Mouse (Mus musculus) liver, embryonic 16.5 days (tissue): ENCODE measurements around the gene B3glct. TPM values are rescaled to one million over a fixed set of nuclear protein-coding genes. Genes with fewer than 3 reads are reported as not detected.

Experiments
- ATAC-seq: fragments of 200-750 bp; cut with Nextera tagmentation; 2 replicates; pipeline ENCODE4 v1.8.0; 2017; ENCODE audit warnings: low read depth, mild to moderate bottlenecking, moderate number of reproducible peaks, moderate library complexity
- H3K27ac ChIP-seq: fragments of 300-500 bp; sonication (generic); 2 replicates; pipeline ENCODE4 v1.5.1; 2014; ENCODE audit warnings: mild to moderate bottlenecking, low read length
- H3K27me3 ChIP-seq: fragments of 300-500 bp; sonication (generic); 2 replicates; pipeline ENCODE4 v1.6.1; 2014; ENCODE audit warnings: low read depth, low read length, mixed read lengths; ENCODE audit not compliant: control insufficient read depth, insufficient read depth
- H3K36me3 ChIP-seq: fragments of 300-500 bp; sonication (generic); 2 replicates; pipeline ENCODE4 v1.6.1; 2014; ENCODE audit warnings: mild to moderate bottlenecking; ENCODE audit not compliant: control insufficient read depth, insufficient read depth
- H3K4me1 ChIP-seq: fragments of 300-500 bp; sonication (generic); 2 replicates; pipeline ENCODE4 v1.6.1; 2014; ENCODE audit warnings: low read depth, low read length, mixed read lengths; ENCODE audit not compliant: control insufficient read depth
- H3K4me2 ChIP-seq: fragments of 300-500 bp; sonication (generic); 2 replicates; pipeline ENCODE4 v1.6.1; 2014; ENCODE audit warnings: low read depth, low read length, mixed read lengths
- H3K4me3 ChIP-seq: fragments of 300-500 bp; sonication (generic); 2 replicates; pipeline ENCODE4 v1.5.1; 2014; ENCODE audit warnings: low read depth, mild to moderate bottlenecking, low read length
- H3K9ac ChIP-seq: fragments of 300-500 bp; sonication (generic); 2 replicates; pipeline ENCODE4 v1.6.1; 2014; ENCODE audit warnings: low read depth, low read length
- H3K9me3 ChIP-seq: fragments of 300-500 bp; sonication (generic); replicated peaks from 2 replicates; pipeline ENCODE4 v1.6.1; 2016; ENCODE audit warnings: low read length; ENCODE audit not compliant: control insufficient read depth
- WGBS: fragments of 180-500 bp; shearing (Covaris S2); extraction: QIAGEN DNeasy Blood & Tissue Kit; methylation state at CpG from one replicate; pipeline ENCODE4 v1.1.7; 2014; ENCODE audit not compliant: insufficient replicate concordance; 5-methylcytosine and 5-hydroxymethylcytosine counted together
- polyA plus RNA-seq: library from polyadenylated mRNA; unstranded; fragments of >200 nt; fragmentation: Nextera tagmentation; extraction: Ambion mirVana; gene quantifications from 2 replicates; pipeline ENCODE4 v1.2.1, GENCODE M21; 2015

B3glct gene
- polyA plus RNA-seq, 1 experiment from 2014 or later = 3.0 TPM

- no peaks in the 10 kb centered on the region for H3K36me3 ChIP-seq
- H3K4me3 ChIP-seq = no peak overlapping the region
- 71% methylated on average over 11 of the region's 11 CpGs for WGBS
- no peaks in the 10 kb centered on the region for H3K9me3 ChIP-seq
- peaks cover 5% of the 10 kb centered on the region for H3K4me1 ChIP-seq
- no peak overlapping the region for H3K27ac ChIP-seq
- H3K9ac ChIP-seq = no peak overlapping the region
- no peaks in the 10 kb centered on the region for H3K27me3 ChIP-seq
- H3K4me2 ChIP-seq = no peak overlapping the region
- ATAC-seq = no peak
Measured at GRCm38 (mm10) chr5:149642783-149643509, 35.1 kb upstream of the B3glct start.

GRCm38 (mm10) chr5:149647367-149648115, 30.5 kb upstream of the B3glct start:
- no peaks in the 10 kb centered on the region for H3K9me3 ChIP-seq
- no peak for ATAC-seq
- 65% methylated on average over 8 of the region's 8 CpGs for WGBS
- H3K4me1 ChIP-seq = peaks cover 33% of the 10 kb centered on the region
- no peaks in the 10 kb centered on the region for H3K27me3 ChIP-seq
- H3K27ac ChIP-seq = peak overlapping the region; percentile 34
- no peak overlapping the region for H3K4me3 ChIP-seq
- H3K36me3 ChIP-seq = no peaks in the 10 kb centered on the region
- no peak overlapping the region for H3K9ac ChIP-seq
- H3K4me2 ChIP-seq = no peak overlapping the region

- no peaks in the 10 kb centered on the region for H3K9me3 ChIP-seq
- H3K4me1 ChIP-seq = peaks cover 32% of the 10 kb centered on the region
- no peaks in the 10 kb centered on the region for H3K36me3 ChIP-seq
- H3K4me3 ChIP-seq = no peak overlapping the region
- 42% methylated on average over 4 of the region's 4 CpGs for WGBS
- no peaks in the 10 kb centered on the region for H3K27me3 ChIP-seq
- H3K27ac ChIP-seq = peak overlapping the region; percentile 75
- peak overlapping the region; percentile 32; the same call in 1 of the 2 replicates for H3K4me2 ChIP-seq
- no peak for ATAC-seq
- 0 out of 2 replicates have a peak overlapping the region, but pooled peaks have one; percentile 9 for H3K9ac ChIP-seq
Measured at GRCm38 (mm10) chr5:149648196-149648595, 29.8 kb upstream of the B3glct start.

GRCm38 (mm10) chr5:149648895-149649406, 29.1 kb upstream of the B3glct start:
- H3K4me1 ChIP-seq = peaks cover 30% of the 10 kb centered on the region
- no peaks in the 10 kb centered on the region for H3K9me3 ChIP-seq
- peak overlapping the region; percentile 75 for H3K27ac ChIP-seq
- ATAC-seq = peak; percentile 89
- H3K4me3 ChIP-seq = peak overlapping the region; percentile 17; the same call in 1 of the 2 replicates
- H3K4me2 ChIP-seq = peak overlapping the region; percentile 32
- WGBS = 12% methylated on average over 6 of the region's 6 CpGs
- no peaks in the 10 kb centered on the region for H3K36me3 ChIP-seq
- 0 out of 2 replicates have a peak overlapping the region, but pooled peaks have one; percentile 47 for H3K9ac ChIP-seq
- H3K27me3 ChIP-seq = no peaks in the 10 kb centered on the region

GRCm38 (mm10) chr5:149649499-149650178, 28.4 kb upstream of the B3glct start:
- Histone ChIP-seq H3K4me2 (peak overlapping the region; percentile 32), H3K4me1 (peaks cover 30% of the 10 kb centered on the region), H3K9ac (peak overlapping the region; percentile 36; the same call in 1 of the 2 replicates), H3K4me3 (peak overlapping the region; percentile 17; the same call in 1 of the 2 replicates), H3K27ac (peak overlapping the region; percentile 75), H3K27me3 (no peaks in the 10 kb centered on the region), H3K36me3 (no peaks in the 10 kb centered on the region), H3K9me3 (no peaks in the 10 kb centered on the region)
- peak; percentile 22 for ATAC-seq
- WGBS = 52% methylated on average over 14 of the region's 14 CpGs

- H3K9ac ChIP-seq = no peak overlapping the region
- H3K4me1 ChIP-seq = peaks cover 30% of the 10 kb centered on the region
- no peaks in the 10 kb centered on the region for H3K9me3 ChIP-seq
- 54% methylated on average over 4 of the region's 4 CpGs for WGBS
- no peak overlapping the region for H3K4me3 ChIP-seq
- no peaks in the 10 kb centered on the region for H3K36me3 ChIP-seq
- ATAC-seq = no peak
- H3K4me2 ChIP-seq = no peak overlapping the region
- H3K27me3 ChIP-seq = no peaks in the 10 kb centered on the region
- peak overlapping the region; percentile 75 for H3K27ac ChIP-seq
Measured at GRCm38 (mm10) chr5:149650179-149650553, 27.9 kb upstream of the B3glct start.

GRCm38 (mm10) chr5:149655636-149656035, 22.4 kb upstream of the B3glct start:
- Histone ChIP-seq H3K4me3 (no peak overlapping the region), H3K27me3 (no peaks in the 10 kb centered on the region), H3K9me3 (no peaks in the 10 kb centered on the region)

GRCm38 (mm10) chr5:149658022-149658421, 20.0 kb upstream of the B3glct start:
- Histone ChIP-seq H3K27ac (no peak overlapping the region), H3K4me2 (no peak overlapping the region), H3K36me3 (no peaks in the 10 kb centered on the region), H3K4me3 (no peak overlapping the region), H3K4me1 (no peaks in the 10 kb centered on the region), H3K9ac (no peak overlapping the region), H3K27me3 (no peaks in the 10 kb centered on the region), H3K9me3 (no peaks in the 10 kb centered on the region)
- WGBS = 51% methylated on average over 3 of the region's 3 CpGs
- no peak for ATAC-seq

More at GRCm38 (mm10) chr5:149655636-149656035, 22.4 kb upstream of the B3glct start:
- Histone ChIP-seq H3K4me1 (peaks cover under 1% of the 10 kb centered on the region; the same call in 1 of the 2 replicates), H3K27ac (no peak overlapping the region), H3K36me3 (no peaks in the 10 kb centered on the region), H3K9ac (no peak overlapping the region), H3K4me2 (no peak overlapping the region)
- ATAC-seq = no peak
- WGBS = 77% methylated on average over 9 of the region's 9 CpGs
